Mouse (Mus musculus): ENCODE results near the gene Slc22a7.

Slc22a7 gene

GRCm38 (mm10) chr17:46438298-46438873 is at the start of gene Slc22a7:
Gene Slc22a7, minus strand, starts transcription at chr17:46438457.
- ATAC-seq (ENCODE audit: insufficient number of reproducible peaks, low FRiP score, low TSS enrichment) = no peak

GRCm38 (mm10) chr17:46487431-46487830 is 49.2 kb upstream of the Slc22a7 start, which contains the start of gene Ttbk1:
Gene Ttbk1, minus strand, starts transcription at chr17:46487675.
- peak; percentile 70; the same call in 1 of the 2 replicates for ATAC-seq (ENCODE audit: insufficient number of reproducible peaks, low FRiP score, low TSS enrichment)

- ATAC-seq (ENCODE audit: insufficient number of reproducible peaks, low FRiP score, low TSS enrichment) = no peak
These were observed 48.7 kb upstream of the Slc22a7 start for GRCm38 (mm10) chr17:46486995-46487394.

- 0 out of 2 replicates have a peak, but pooled peaks have one; percentile 26 for ATAC-seq (ENCODE audit: insufficient number of reproducible peaks, low FRiP score, low TSS enrichment)
These were observed 46.2 kb upstream of the Slc22a7 start for GRCm38 (mm10) chr17:46484461-46484875.

- peak; percentile 9; the same call in 1 of the 2 replicates for ATAC-seq (ENCODE audit: insufficient number of reproducible peaks, low FRiP score, low TSS enrichment)
These were observed 45.8 kb upstream of the Slc22a7 start for GRCm38 (mm10) chr17:46484021-46484431.

- peak; percentile 72 for ATAC-seq (ENCODE audit: insufficient number of reproducible peaks, low FRiP score, low TSS enrichment)
These were observed 45.3 kb upstream of the Slc22a7 start for GRCm38 (mm10) chr17:46483561-46484001.

GRCm38 (mm10) chr17:46477286-46477685 is 39.0 kb upstream of the Slc22a7 start:
- ATAC-seq (ENCODE audit: insufficient number of reproducible peaks, low FRiP score, low TSS enrichment) = no peak

GRCm38 (mm10) chr17:46476601-46477000 is 38.3 kb upstream of the Slc22a7 start:
- no peak for ATAC-seq (ENCODE audit: insufficient number of reproducible peaks, low FRiP score, low TSS enrichment)

GRCm38 (mm10) chr17:46467830-46468229 is 29.6 kb upstream of the Slc22a7 start:
- 0 out of 2 replicates have a peak, but pooled peaks have one; percentile 42 for ATAC-seq (ENCODE audit: insufficient number of reproducible peaks, low FRiP score, low TSS enrichment)

- no peak for ATAC-seq (ENCODE audit: insufficient number of reproducible peaks, low FRiP score, low TSS enrichment)
These were observed 24.0 kb upstream of the Slc22a7 start for GRCm38 (mm10) chr17:46462226-46462625.

GRCm38 (mm10) chr17:46461347-46461746 is 23.1 kb upstream of the Slc22a7 start:
- no peak for ATAC-seq (ENCODE audit: insufficient number of reproducible peaks, low FRiP score, low TSS enrichment)

- no peak for ATAC-seq (ENCODE audit: insufficient number of reproducible peaks, low FRiP score, low TSS enrichment)
These were observed 22.4 kb upstream of the Slc22a7 start for GRCm38 (mm10) chr17:46460673-46461072.

GRCm38 (mm10) chr17:46458439-46458838 is 20.2 kb upstream of the Slc22a7 start:
- no peak for ATAC-seq (ENCODE audit: insufficient number of reproducible peaks, low FRiP score, low TSS enrichment)

GRCm38 (mm10) chr17:46457791-46458190 is 19.5 kb upstream of the Slc22a7 start:
- no peak for ATAC-seq (ENCODE audit: insufficient number of reproducible peaks, low FRiP score, low TSS enrichment)

GRCm38 (mm10) chr17:46455110-46455691 is 16.9 kb upstream of the Slc22a7 start:
- no peak for ATAC-seq (ENCODE audit: insufficient number of reproducible peaks, low FRiP score, low TSS enrichment)

- no peak for ATAC-seq (ENCODE audit: insufficient number of reproducible peaks, low FRiP score, low TSS enrichment)
These were observed 16.3 kb upstream of the Slc22a7 start for GRCm38 (mm10) chr17:46454539-46454938.

- no peak for ATAC-seq (ENCODE audit: insufficient number of reproducible peaks, low FRiP score, low TSS enrichment)
These were observed 15.7 kb upstream of the Slc22a7 start for GRCm38 (mm10) chr17:46453970-46454411.

GRCm38 (mm10) chr17:46453302-46453948 is 15.2 kb upstream of the Slc22a7 start:
- ATAC-seq (ENCODE audit: insufficient number of reproducible peaks, low FRiP score, low TSS enrichment) = no peak

- no peak for ATAC-seq (ENCODE audit: insufficient number of reproducible peaks, low FRiP score, low TSS enrichment)
These were observed 14.4 kb upstream of the Slc22a7 start for GRCm38 (mm10) chr17:46452683-46453082.

- ATAC-seq (ENCODE audit: insufficient number of reproducible peaks, low FRiP score, low TSS enrichment) = no peak
These were observed 8.0 kb upstream of the Slc22a7 start for GRCm38 (mm10) chr17:46446264-46446663.

- no peak for ATAC-seq (ENCODE audit: insufficient number of reproducible peaks, low FRiP score, low TSS enrichment)
These were observed 6.8 kb upstream of the Slc22a7 start for GRCm38 (mm10) chr17:46444839-46445579.

All from cerebellum, adult (tissue).